Mouse (Mus musculus) cerebellum, adult (tissue): ENCODE results near the gene Zfp963.
"Not testable (repeated sequence)": the region's sequence is repeated elsewhere in the genome, so short reads cannot be mapped to it uniquely, and the experiment has no call there.

Experiments
- ATAC-seq: cut with Nextera tagmentation; 2 replicates; pipeline ENCODE4 v1.9.2; 2017; ENCODE audit warnings: mild to moderate bottlenecking, moderate library complexity, mixed read lengths; ENCODE audit not compliant: insufficient number of reproducible peaks, low FRiP score, low TSS enrichment

Zfp963 gene

GRCm38 (mm10) chr8:69741231-69741630 lies 8.5 kb downstream of the Zfp963 start:
- no peak for ATAC-seq

GRCm38 (mm10) chr8:69740763-69741162 lies 9.0 kb downstream of the Zfp963 start:
- ATAC-seq: no peak

- no peak for ATAC-seq
Observed at GRCm38 (mm10) chr8:69735495-69735894, 14.3 kb downstream of the Zfp963 start.

GRCm38 (mm10) chr8:69717232-69717580 lies 32.6 kb downstream of the Zfp963 start:
- peak; percentile 27; the same call in 1 of the 2 replicates for ATAC-seq

GRCm38 (mm10) chr8:69716403-69717231 lies 33.2 kb downstream of the Zfp963 start:
- ATAC-seq: peak; percentile 99

GRCm38 (mm10) chr8:69715366-69715765 lies 34.4 kb downstream of the Zfp963 start:
- no peak for ATAC-seq

GRCm38 (mm10) chr8:69713516-69713915 lies 36.3 kb downstream of the Zfp963 start:
- no peak for ATAC-seq

GRCm38 (mm10) chr8:69710624-69711023 lies 39.1 kb downstream of the Zfp963 start, which contains the start of gene Zfp869:
Gene Zfp869, minus strand, starts transcription at chr8:69710724.
- ATAC-seq: not testable (repeated sequence)

GRCm38 (mm10) chr8:69701810-69702209 lies 48.0 kb downstream of the Zfp963 start:
- no peak for ATAC-seq
